Mouse (Mus musculus) spleen, adult 2 months (tissue): ENCODE results near the gene Psmd3.

Experiments used
- CTCF ChIP-seq: fragments of 200-500 bp; IDR thresholded peaks from 2 replicates; pipeline ENCODE4 v1.5.1; 2011; ENCODE audit warnings: mild to moderate bottlenecking, inconsistent platforms; ENCODE audit not compliant: insufficient read depth, insufficient read length, insufficient replicate concordance; ENCODE audit errors: extremely low read depth
- POLR2A ChIP-seq: fragments of 200-500 bp; IDR thresholded peaks from 2 replicates; pipeline ENCODE4 v1.6.1; 2011; ENCODE audit warnings: low read depth, low read length, inconsistent platforms

DNA sequence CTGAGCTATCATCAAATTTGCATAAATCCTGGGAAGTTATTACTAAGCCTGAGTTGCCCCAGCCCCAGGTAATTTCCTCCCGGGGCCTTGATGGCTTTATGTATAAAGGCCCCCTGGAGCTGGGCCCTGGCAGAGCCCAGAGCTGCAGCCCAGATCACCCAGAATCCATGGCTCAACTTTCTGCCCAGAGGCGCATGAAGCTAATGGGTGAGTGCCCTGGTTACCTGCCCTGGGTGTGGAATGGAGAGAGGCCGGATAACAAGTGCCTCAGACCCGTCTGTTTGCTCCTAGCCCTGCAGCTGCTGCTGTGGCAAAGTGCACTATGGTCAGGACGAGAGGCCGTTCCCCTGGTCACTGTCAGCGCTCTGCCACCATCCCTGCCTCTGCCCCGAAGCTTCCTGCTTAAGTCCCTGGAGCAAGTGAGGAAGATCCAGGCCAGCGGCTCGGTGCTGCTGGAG lies 18.9 kb downstream of the Psmd3 start, which contains the start of gene Csf3:
- TF ChIP-seq POLR2A = no peak
- TF ChIP-seq CTCF = no peak
